Mouse (Mus musculus): Measurements from ENCODE around the gene Gbp4. TPM values are rescaled to one million over a fixed set of nuclear protein-coding genes. Genes with fewer than 3 reads are reported as not detected.
"Not testable (repeated sequence)": the region's sequence is repeated elsewhere in the genome, so short reads cannot be mapped to it uniquely, and the experiment has no call there.

Gene Gbp4
- polyA plus RNA-seq, 1 experiment from 2014 or later = 0.90 TPM

DNA sequence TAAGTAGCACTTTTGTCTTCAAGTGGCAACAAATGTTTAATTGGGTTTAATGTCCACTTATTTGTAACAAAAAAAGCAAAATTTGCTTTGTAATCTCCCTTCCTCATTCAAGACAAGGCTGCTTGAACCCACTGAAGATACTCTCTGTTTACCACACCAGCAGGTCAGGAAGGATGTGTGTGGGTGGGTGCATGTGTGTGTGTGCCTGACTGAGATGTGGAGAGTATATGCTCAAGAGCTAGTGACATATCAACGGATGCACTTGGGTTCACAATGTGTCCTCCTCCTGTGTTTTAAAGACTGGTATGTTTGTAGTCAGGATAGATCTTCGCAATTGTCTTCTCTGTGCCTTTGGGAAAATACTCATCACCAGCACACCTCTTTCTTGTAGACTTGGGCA lies 24.7 kb downstream of the Gbp4 start:
- Histone ChIP-seq H3K36me3 (no peaks in the 10 kb centered on the region), H3K4me1 (replicated peaks) (no peaks in the 10 kb centered on the region), H3K27me3 (no peaks in the 10 kb centered on the region), H3K4me2 (no peak overlapping the region), H3K27ac (no peak overlapping the region), H3K4me3 (replicated peaks) (no peak overlapping the region), H3K9ac (no peak overlapping the region), H3K9me3 (replicated peaks) (no peaks in the 10 kb centered on the region)
- no peak for DNase-seq
- WGBS (ENCODE audit: insufficient replicate concordance) = 47% methylated on average over 2 of the region's 2 CpGs
- no peak for ATAC-seq (ENCODE audit: low read depth)

DNA sequence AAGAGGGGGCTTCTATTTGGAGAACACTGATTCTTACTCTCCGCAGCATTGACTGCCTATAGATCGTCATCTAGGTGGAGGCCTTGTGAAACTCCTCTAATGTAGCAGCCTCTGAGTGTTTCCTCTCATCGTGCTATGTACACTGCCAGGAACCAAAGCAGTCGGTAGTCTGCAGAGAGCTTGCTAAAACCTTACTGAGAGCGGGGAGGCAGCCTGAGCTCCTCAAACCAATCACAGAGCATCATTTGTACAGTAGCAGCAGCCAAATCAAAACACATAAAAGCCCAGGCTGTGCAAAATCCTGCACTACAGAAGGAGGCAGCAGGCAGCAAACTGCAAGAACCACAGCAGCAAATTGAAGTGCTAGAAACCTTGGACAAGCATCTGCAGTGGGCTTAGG lies 25.7 kb downstream of the Gbp4 start:
- DNase-seq = no peak
- Histone ChIP-seq H3K27me3 (no peaks in the 10 kb centered on the region), H3K4me3 (replicated peaks) (no peak overlapping the region), H3K4me2 (no peak overlapping the region), H3K9me3 (replicated peaks) (no peaks in the 10 kb centered on the region), H3K36me3 (no peaks in the 10 kb centered on the region), H3K27ac (no peak overlapping the region), H3K9ac (no peak overlapping the region), H3K4me1 (replicated peaks) (no peaks in the 10 kb centered on the region)
- no peak for ATAC-seq (ENCODE audit: low read depth)
- 81% methylated on average over 5 of the region's 5 CpGs for WGBS (ENCODE audit: insufficient replicate concordance)

DNA sequence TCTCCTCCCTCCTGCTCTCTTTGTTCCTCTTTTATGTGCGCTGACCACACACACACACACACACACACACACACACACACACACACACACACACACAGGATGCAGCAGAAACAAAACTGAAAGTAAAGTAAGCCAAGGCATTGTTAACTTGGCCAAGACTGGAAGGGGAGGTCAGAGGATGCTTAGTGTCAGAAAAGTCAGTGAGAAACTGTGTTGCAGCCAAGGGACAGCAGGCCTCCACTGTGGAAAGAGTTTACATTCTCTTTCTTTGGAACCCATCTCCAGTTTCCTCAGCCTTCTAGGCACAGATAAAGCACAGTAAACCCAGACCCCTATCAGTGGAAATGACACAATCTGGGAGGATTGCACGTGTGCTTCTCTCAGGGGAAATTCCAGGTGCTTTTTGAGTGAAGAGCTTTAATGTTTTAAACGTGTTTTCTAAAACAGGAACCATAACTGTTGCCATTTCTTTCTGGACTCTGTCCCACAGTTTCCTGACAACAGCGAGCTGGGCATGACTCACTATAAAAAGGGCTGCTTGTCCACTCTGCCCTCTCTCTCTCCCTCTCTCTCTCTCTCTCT lies 29.0 kb downstream of the Gbp4 start:
- H3K27ac ChIP-seq = 0 out of 2 replicates have a peak overlapping the region, but pooled peaks have one; percentile 13
- H3K4me1 ChIP-seq (replicated peaks); H3K36me3 ChIP-seq; H3K9me3 ChIP-seq (replicated peaks); DNase-seq; H3K4me2 ChIP-seq; H3K27me3 ChIP-seq; H3K9ac ChIP-seq; H3K4me3 ChIP-seq (replicated peaks): not testable (repeated sequence)
- whole genome bisulfite sequencing (ENCODE audit: insufficient replicate concordance) = 3% methylated on average over 4 of the region's 4 CpGs
- peak; percentile 61 for ATAC-seq (ENCODE audit: low read depth)

- H3K27me3 ChIP-seq; H3K9me3 ChIP-seq (replicated peaks); ATAC-seq (ENCODE audit: low read depth); H3K4me3 ChIP-seq (replicated peaks); H3K36me3 ChIP-seq; H3K4me2 ChIP-seq; DNase-seq; H3K27ac ChIP-seq; H3K9ac ChIP-seq; H3K4me1 ChIP-seq (replicated peaks): not testable (repeated sequence)
- WGBS (ENCODE audit: insufficient replicate concordance) = 32% methylated on average over 1 of the region's 1 CpGs
Measured at GRCm38 (mm10) chr5:105109775-105110174, 29.6 kb downstream of the Gbp4 start.

DNA sequence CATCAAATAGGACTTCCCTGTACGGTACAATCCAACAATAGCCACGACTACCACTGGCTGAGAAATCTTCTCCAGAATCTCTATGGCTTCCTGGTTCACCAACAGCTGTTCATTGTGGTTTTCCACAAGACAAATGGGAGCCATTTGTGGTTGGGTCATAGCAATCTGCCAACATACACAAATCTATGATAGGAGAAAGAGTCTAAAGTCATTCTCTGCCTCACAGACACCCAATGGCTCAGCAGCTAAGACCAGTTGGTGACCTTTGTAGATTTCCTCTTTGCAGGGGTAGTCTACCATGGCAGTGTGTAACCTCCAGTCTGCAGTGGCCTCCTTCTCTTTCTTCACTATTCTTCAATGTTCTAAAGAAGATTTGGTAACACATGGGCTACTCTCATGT lies 33.7 kb downstream of the Gbp4 start:
- DNase-seq = not testable (repeated sequence)

DNA sequence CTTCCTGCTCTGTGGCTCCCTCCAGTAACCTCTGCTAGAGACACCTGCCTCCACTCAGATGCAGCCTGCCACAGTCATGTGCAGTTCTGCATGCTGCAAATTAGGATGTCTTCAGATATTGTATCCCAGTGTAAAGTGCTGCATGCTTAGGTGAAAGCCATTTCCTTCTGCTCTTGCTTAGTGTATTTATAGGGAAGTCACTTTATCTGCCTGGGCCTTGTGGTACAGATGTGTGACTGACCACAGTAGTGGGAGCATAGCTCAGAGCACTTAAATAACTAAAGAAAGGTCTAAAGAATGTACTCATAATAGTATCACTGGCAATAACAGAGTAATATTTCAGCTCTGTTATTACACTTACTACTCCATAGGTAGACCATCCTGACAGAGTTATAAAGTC lies 57.5 kb downstream of the Gbp4 start:
- no peak for DNase-seq
- Histone ChIP-seq H3K36me3 (no peaks in the 10 kb centered on the region), H3K4me1 (replicated peaks) (no peaks in the 10 kb centered on the region), H3K9ac (no peak overlapping the region), H3K9me3 (replicated peaks) (no peaks in the 10 kb centered on the region), H3K27ac (no peak overlapping the region), H3K4me2 (no peak overlapping the region), H3K4me3 (replicated peaks) (no peak overlapping the region), H3K27me3 (no peaks in the 10 kb centered on the region)
- ATAC-seq (ENCODE audit: low read depth) = no peak

More for the DNA sequence above, 33.7 kb downstream of the Gbp4 start:
- not testable (repeated sequence) for H3K36me3 ChIP-seq; H3K4me1 ChIP-seq (replicated peaks); H3K9me3 ChIP-seq (replicated peaks); H3K27me3 ChIP-seq; H3K27ac ChIP-seq; H3K4me3 ChIP-seq (replicated peaks); H3K4me2 ChIP-seq; ATAC-seq (ENCODE audit: low read depth); H3K9ac ChIP-seq
- 17% methylated on average over 2 of the region's 2 CpGs for WGBS (ENCODE audit: insufficient replicate concordance)

DNA sequence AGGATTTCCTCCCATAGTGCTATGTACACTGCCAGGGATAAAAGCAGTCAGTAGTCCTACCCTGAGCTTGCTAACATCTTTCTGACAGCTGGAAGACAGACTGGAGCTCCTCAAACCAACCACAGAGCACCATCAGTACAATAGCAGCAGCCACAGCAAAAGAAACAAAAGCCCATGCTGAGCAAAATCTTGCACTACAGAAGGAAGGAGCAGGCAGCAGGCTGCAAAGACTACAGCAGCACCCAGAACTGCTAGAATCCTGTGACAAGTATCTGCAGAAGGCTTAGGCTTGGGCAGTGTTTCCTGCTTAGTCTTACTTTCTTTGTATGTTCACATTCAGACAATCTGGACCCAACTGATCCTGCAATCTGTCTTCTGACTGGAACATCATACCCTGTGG lies 71.0 kb downstream of the Gbp4 start:
- not testable (repeated sequence) for H3K36me3 ChIP-seq; H3K4me2 ChIP-seq; DNase-seq; H3K27me3 ChIP-seq; H3K27ac ChIP-seq; H3K9me3 ChIP-seq (replicated peaks); H3K4me1 ChIP-seq (replicated peaks); H3K4me3 ChIP-seq (replicated peaks); H3K9ac ChIP-seq; ATAC-seq (ENCODE audit: low read depth)

Other genes starting within 250 kb of the Gbp4 start
- gene Abcg3, start 156.9 kb downstream of the Gbp4 start, polyA plus RNA-seq (2015; fragmentation: Nextera tagmentation; extraction: Ambion mirVana) = 2.5 and 3.3 TPM in 2 replicates
- 0.98 and 1.1 TPM in 2 replicates for gene Gbp9, start within 50 bp of the Gbp4 start, polyA plus RNA-seq (2015; fragmentation: Nextera tagmentation; extraction: Ambion mirVana)
- gene Gbp8, start within 50 bp of the Gbp4 start, polyA plus RNA-seq (2015; fragmentation: Nextera tagmentation; extraction: Ambion mirVana) = 1.4 and 1.6 TPM in 2 replicates
- gene Gbp10, start 99.9 kb upstream of the Gbp4 start, polyA plus RNA-seq (2015; fragmentation: Nextera tagmentation; extraction: Ambion mirVana) = 0.03 and 0.34 TPM in 2 replicates
- not detected in 2 replicates for gene Gm43302, start 154.1 kb upstream of the Gbp4 start, polyA plus RNA-seq (2015; fragmentation: Nextera tagmentation; extraction: Ambion mirVana)
- gene Gbp6, start 154.1 kb upstream of the Gbp4 start, polyA plus RNA-seq (2015; fragmentation: Nextera tagmentation; extraction: Ambion mirVana) = 1.2 TPM in 2 replicates

Data from liver, embryonic 13.5 days (tissue).